Mouse (Mus musculus) kidney, adult 2 months (tissue): ENCODE measurements around the gene Cyp27b1. TPM values are rescaled to one million over a fixed set of nuclear protein-coding genes. Genes with fewer than 3 reads are reported as not detected.

Experiments
- DNase-seq: peaks from one replicate; pipeline ENCODE4 v3.0.0; 2021
- H3K27ac ChIP-seq: fragments of 200-500 bp; 2 replicates; pipeline ENCODE4 v1.5.1; 2012; ENCODE audit warnings: low read depth, low read length, control low read depth, inconsistent platforms; ENCODE audit not compliant: insufficient read depth
- H3K27me3 ChIP-seq: fragments of 200-500 bp; replicated peaks from 2 replicates; pipeline ENCODE4 v1.6.1; 2012; ENCODE audit warnings: mild to moderate bottlenecking, moderate library complexity, low read length, inconsistent platforms; ENCODE audit not compliant: control insufficient read depth, insufficient read depth
- H3K36me3 ChIP-seq: fragments of 200-500 bp; 2 replicates; pipeline ENCODE4 v1.6.1; 2012; ENCODE audit warnings: mild to moderate bottlenecking, moderate library complexity, low read length, inconsistent platforms; ENCODE audit not compliant: control insufficient read depth, insufficient read depth
- H3K4me1 ChIP-seq: fragments of 200-500 bp; 2 replicates; pipeline ENCODE4 v1.6.1; 2011; ENCODE audit warnings: low read length; ENCODE audit not compliant: control insufficient read depth, insufficient read depth
- H3K4me3 ChIP-seq: fragments of 200-500 bp; 2 replicates; pipeline ENCODE4 v1.5.1; 2011; ENCODE audit warnings: mild to moderate bottlenecking, low read depth, low read length, control low read depth; ENCODE audit not compliant: insufficient read depth
- CTCF ChIP-seq: fragments of 200-500 bp; conservative IDR thresholded peaks from 2 replicates; pipeline ENCODE4 v1.5.1; 2011; ENCODE audit warnings: low read depth, mild to moderate bottlenecking, control low read depth, low read length, moderate library complexity, mixed read lengths; ENCODE audit not compliant: insufficient read depth, insufficient read length
- POLR2A ChIP-seq: fragments of 200-500 bp; IDR thresholded peaks from one replicate; pipeline ENCODE4 v1.6.1; 2011; ENCODE audit warnings: low read depth, low read length, control low read depth
- WGBS: fragments of 180-500 bp; shearing (Covaris S2); methylation state at CpG from one replicate; pipeline ENCODE4 v1.1.7; 2018; 5-methylcytosine and 5-hydroxymethylcytosine counted together
- polyA plus RNA-seq: library from polyadenylated mRNA; depleted of rRNA; stranded (reverse); fragments of >200 nt; gene quantifications from 2 replicates; pipeline ENCODE4 v1.2.3, GENCODE M21; 2012; rRNA removed

The Cyp27b1 gene
- polyA plus RNA-seq, 1 experiment: 14.3 TPM

DNA sequence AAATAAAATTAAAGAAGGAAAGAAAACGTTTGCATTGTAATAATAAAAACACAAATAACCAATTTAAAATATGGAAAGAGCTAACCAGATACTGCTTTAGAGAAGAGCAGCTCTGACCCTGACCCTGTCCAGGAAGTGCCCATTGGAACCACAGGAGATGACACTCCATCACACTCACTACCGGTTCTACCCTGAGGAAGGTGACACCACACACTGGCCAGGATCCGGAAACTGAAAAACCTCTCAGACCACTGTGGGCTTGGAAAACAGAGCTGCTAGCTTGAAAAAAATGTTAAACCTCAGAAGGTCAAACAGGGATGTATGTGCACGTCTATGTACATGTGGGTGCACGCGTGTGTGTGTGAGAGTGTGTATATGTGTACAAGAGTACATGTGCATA is 53.1 kb downstream of the Cyp27b1 start:
- H3K4me1 ChIP-seq: no peaks in the 10 kb centered on the region
- peaks cover 2% of the 10 kb centered on the region; the same call in 1 of the 2 replicates for H3K36me3 ChIP-seq
- H3K4me3 ChIP-seq: no peak overlapping the region
- no peak overlapping the region for H3K27ac ChIP-seq
- H3K27me3 ChIP-seq: no peaks in the 10 kb centered on the region
- WGBS: 79% methylated on average over 6 of the region's 6 CpGs
- DNase-seq: no peak
- TF ChIP-seq CTCF: no peak
- no peak for TF ChIP-seq POLR2A

Other genes with a start within 250 kb of the Cyp27b1 start
- 11.2 and 14.2 TPM in 2 replicates for gene Atp23, start 146.9 kb upstream of the Cyp27b1 start, polyA plus RNA-seq
- gene Ctdsp2, start 69.5 kb upstream of the Cyp27b1 start, polyA plus RNA-seq: 118 and 126 TPM in 2 replicates
- 0.14 and 0.19 TPM in 2 replicates for gene Avil, start 47.5 kb upstream of the Cyp27b1 start, polyA plus RNA-seq
- 54.0 and 58.1 TPM in 2 replicates for gene Tsfm, start 17.4 kb upstream of the Cyp27b1 start, polyA plus RNA-seq
- gene Mettl1, start 6.8 kb upstream of the Cyp27b1 start, polyA plus RNA-seq: 24.5 and 27.5 TPM in 2 replicates
- 2.4 and 3.1 TPM in 2 replicates for gene Eef1akmt3, start 6.7 kb upstream of the Cyp27b1 start, polyA plus RNA-seq
- 13.1 and 15.3 TPM in 2 replicates for gene March9, start 11.9 kb downstream of the Cyp27b1 start, polyA plus RNA-seq
- gene Cdk4, start 15.3 kb downstream of the Cyp27b1 start, polyA plus RNA-seq: 195 and 216 TPM in 2 replicates
- 102 and 117 TPM in 2 replicates for gene Tspan31, start 22.0 kb downstream of the Cyp27b1 start, polyA plus RNA-seq
- gene Agap2, start 27.0 kb downstream of the Cyp27b1 start, polyA plus RNA-seq: 1.3 and 2.2 TPM in 2 replicates
- 108 and 114 TPM in 2 replicates for gene Os9, start 72.9 kb downstream of the Cyp27b1 start, polyA plus RNA-seq
- gene B4galnt1, start 117.0 kb downstream of the Cyp27b1 start, polyA plus RNA-seq: 15.4 and 27.5 TPM in 2 replicates
- gene Slc26a10, start 132.4 kb downstream of the Cyp27b1 start, polyA plus RNA-seq: 6.6 and 8.1 TPM in 2 replicates
- 9.2 and 11.9 TPM in 2 replicates for gene Arhgef25, start 141.8 kb downstream of the Cyp27b1 start, polyA plus RNA-seq
- gene Dtx3, start 147.5 kb downstream of the Cyp27b1 start, polyA plus RNA-seq: 101 and 132 TPM in 2 replicates
- gene Pip4k2c, start 163.3 kb downstream of the Cyp27b1 start, polyA plus RNA-seq: 116 and 120 TPM in 2 replicates
- gene Kif5a, start 215.1 kb downstream of the Cyp27b1 start, polyA plus RNA-seq: 3.7 and 6.7 TPM in 2 replicates
- 181 and 184 TPM in 2 replicates for gene Dctn2, start 218.1 kb downstream of the Cyp27b1 start, polyA plus RNA-seq
- gene Mbd6, start 240.8 kb downstream of the Cyp27b1 start, polyA plus RNA-seq: 24.6 and 26.8 TPM in 2 replicates